Mouse (Mus musculus): Measurements from ENCODE around the gene Cd27.
"Not testable (repeated sequence)": the region's sequence is repeated elsewhere in the genome, so short reads cannot be mapped to it uniquely, and the experiment has no call there.

Cd27 gene

GRCm38 (mm10) chr6:125236782-125237181 lies at the start of gene Cd27:
Gene Cd27, minus strand, starts transcription at chr6:125237010.
- no peak for DNase-seq

DNA sequence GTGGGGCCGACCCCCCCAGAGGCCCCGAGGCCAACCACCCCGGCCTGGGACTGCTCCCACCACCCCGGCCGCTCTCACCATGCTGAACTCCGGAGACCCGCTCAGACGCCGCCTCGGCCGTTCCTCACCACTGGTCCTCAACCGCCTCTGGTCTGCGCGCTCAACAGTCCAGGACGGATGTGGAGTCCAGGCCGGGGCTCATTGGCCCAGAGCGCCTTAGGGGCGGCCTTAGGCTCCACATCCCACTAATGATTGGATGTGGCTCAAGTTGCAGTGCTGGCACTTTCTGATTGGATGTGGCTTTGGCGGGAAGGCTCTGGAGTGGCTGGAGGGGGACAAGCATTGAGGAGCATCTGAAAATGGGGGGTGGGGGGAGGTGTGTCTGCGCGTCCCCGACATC lies 49.1 kb upstream of the Cd27 start, which contains the start of gene Tuba3a:
Gene Tuba3a (minus strand): TSS at position 153 of the 400 bp plus-strand sequence.
- DNase-seq: no peak

DNA sequence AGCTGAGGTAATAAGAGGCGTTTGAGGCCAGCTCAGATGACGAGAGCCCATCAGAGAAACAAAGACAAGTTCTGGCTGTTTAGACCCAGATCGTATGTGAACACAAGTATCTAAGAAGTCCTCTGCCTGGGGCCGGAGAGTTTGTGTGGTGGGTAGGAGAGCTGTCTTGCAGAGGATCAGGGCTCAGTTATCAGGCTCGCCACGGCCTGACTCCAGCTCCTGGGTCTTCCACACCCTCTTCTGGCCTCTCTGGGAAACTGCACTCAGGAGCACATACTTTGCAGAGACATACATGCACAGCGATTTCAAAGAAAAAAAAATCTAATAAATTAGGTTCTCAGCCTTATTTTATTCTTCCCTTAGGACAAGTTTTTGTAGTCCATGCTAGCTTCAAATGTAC lies 47.9 kb upstream of the Cd27 start:
- DNase-seq: no peak

DNA sequence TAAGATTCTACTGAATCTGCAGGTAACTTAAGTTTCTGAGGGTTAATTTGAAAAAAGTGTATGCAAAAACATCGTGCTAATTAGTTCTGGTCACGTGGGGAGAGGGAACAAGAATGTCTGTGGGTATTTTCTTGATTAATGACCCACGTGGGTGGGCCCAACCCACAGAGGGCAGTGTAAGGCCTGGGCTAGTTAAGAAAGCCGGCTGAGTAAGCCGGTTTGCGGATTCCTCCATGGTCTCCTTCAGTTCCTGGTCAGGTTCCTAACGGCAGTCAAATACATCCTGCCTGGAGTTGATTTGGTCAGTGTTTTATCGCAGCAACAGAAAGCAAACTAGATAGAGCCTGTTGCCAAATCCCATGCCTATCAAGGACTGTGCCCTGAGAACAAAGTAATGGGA lies 47.4 kb upstream of the Cd27 start:
- no peak for DNase-seq

- not testable (repeated sequence) for DNase-seq
Observed at GRCm38 (mm10) chr6:125282721-125283120, 45.9 kb upstream of the Cd27 start.

DNA sequence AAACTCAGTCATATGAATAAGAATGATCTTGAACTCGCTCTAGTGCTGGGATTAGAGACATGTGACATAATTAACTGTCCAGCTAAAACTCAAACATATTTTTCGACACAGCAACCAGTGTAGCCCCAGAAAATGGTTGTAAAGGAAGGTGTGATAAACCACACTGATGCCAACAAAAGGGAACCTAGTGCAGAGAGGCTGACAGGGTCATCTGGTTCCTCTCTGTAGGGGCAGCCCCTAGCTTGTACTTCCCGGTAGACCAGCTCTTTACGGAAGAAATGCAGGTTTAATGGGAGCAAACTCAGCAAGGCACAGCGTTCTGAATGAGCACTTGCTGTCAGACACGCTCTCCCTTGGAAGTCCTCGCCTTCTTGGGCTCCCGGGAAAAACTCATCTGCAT lies 42.9 kb upstream of the Cd27 start:
- DNase-seq: no peak

DNA sequence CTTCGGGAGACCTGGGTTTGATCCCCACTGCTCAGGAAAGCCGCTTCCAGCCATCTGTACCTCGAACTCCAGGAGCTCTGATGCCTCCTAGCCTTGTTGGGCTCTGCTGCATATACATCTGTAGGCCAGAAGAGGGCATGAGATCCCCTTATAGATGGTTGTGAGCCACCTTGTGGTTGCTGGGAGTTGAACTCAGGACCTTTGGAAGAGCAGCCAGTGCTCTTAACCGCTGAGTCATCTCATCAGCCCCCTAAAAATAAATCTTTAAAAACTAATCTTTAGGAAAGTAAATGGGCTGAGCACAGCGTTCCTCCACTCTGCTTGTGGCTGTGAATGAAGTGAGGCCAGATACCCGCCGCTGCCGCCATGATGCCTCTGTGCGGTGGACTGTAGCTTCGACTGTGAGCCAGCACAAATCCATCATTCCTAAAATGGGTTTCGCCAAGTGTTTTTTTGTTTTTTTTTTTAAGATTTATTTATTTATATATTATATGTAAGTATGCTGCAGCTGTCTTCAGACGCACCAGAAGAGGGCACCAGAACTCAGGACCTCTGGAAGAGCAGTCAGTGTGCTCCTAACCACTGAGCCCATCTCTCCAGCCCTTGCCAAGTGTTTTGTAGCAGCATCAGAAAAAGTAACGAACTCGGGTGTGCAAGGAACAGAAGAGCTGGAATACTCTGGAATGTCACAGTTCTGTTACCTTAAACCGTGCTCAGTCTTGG lies 38.2 kb upstream of the Cd27 start:
- DNase-seq: no peak

GRCm38 (mm10) chr6:125272228-125272785 lies 35.5 kb upstream of the Cd27 start:
- DNase-seq: no peak

DNA sequence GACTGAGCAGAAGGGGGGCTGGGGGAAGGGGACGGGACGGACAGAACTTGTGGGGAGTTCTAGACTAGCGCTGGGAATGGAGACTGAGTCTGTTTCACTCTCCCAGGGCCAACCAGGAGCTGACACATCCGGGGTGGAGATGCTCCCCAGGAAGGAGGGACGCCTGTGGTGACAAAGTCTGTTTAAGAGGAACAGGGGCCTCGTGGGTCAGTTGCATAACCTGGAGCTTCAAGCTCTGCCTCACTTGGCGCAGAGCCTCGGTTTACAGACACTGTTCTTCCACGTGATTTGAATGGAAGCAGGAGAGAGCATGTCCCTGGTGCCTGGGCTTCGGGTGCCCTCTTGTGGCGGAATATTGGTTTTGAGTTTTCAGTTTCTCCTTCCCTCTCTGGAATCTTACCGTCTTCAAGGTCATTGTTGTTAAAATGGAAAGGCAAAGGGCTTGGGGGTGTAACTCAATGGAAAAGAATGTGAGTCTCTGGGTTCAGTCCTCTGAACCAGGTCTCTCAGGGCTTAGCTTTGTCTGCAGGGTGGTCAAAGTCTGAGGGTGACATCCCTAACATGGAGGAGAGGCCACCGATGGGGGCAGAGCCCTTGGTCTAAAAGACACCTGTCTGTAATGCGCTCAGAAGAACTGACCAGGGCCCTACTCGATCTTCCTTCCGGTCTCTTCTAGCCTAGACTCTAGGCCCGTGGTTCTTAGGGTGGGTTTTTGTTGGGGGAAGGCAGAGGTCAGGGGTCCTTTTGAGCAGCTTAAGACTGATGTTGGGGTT lies 34.8 kb upstream of the Cd27 start:
- DNase-seq: peak; percentile 95

GRCm38 (mm10) chr6:125268799-125269198 lies 32.0 kb upstream of the Cd27 start:
- no peak for DNase-seq

- no peak for DNase-seq
Observed at GRCm38 (mm10) chr6:125267469-125267868, 30.7 kb upstream of the Cd27 start.

DNA sequence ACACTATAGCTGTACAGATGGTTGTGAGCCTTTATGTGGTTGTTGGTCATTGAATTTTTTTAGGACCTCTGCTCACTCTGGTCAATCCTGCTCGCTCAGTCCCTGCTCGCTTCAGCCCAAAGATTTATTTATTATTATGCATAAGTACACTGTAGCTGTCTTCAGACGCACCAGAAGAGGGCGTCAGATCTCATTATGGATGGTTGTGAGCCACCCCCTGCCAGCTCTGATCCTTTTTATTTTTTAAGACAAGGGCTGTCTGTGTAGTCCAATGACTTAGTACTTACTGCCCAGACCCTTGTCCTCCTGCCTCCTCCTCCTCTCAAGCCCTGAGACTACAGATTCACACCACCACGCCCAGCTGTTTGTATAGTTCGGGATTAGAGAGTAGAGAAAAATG lies 29.8 kb upstream of the Cd27 start:
- DNase-seq: not testable (repeated sequence)

- DNase-seq: no peak
Observed at GRCm38 (mm10) chr6:125266091-125266490, 29.3 kb upstream of the Cd27 start.

GRCm38 (mm10) chr6:125265239-125265638 lies 28.4 kb upstream of the Cd27 start:
- DNase-seq: no peak

DNA sequence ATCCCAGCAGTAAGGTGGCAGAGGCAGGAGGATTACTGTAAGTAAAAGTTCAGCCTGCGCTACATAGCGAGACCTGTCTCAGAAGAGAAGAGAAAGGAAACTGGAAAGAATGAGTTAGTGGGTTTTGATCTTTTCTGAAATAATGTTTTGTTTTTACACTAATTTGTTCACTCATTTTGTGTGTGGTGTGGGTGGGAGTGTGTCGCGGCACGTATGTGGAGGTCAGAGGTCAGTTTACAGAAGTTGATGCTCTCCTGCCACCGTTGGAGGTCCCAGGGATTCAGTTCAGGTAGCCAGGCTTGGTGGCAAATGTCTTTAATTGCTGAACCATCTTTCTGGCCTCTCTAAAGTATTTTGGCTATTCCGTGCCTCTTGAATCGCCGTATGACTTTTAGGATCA lies 27.4 kb upstream of the Cd27 start:
- DNase-seq: no peak

GRCm38 (mm10) chr6:125260006-125260555 lies 23.3 kb upstream of the Cd27 start:
- no peak for DNase-seq

GRCm38 (mm10) chr6:125256222-125256966 lies 19.6 kb upstream of the Cd27 start:
- peak; percentile 47 for DNase-seq

DNA sequence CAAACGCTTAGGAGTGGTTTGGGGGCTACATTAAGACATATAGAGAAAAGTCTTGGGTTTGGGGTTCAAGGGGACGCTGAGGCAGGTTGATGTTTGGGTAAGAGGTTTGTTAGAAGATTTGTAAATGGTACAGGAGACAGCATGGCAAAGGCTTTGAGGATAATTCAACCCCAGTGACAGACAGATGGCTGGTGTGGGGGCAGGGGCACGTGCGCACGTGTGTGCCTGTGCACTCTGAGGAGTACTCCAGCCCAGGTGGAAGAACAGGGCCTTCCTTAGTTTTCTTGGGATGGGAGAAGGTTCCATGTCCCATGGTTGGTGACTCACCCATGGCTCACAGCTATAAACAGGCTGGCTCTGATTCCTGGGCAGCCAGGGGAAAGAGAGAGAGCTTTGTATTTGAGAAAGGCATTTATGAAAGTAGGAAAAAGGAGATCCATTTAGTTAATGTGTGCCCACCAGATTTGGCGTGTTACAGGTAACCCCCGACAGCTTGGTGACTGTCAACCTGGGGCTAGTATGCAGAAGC lies 18.8 kb upstream of the Cd27 start:
- no peak for DNase-seq

GRCm38 (mm10) chr6:125253863-125254715 lies 17.3 kb upstream of the Cd27 start:
- DNase-seq: no peak

DNA sequence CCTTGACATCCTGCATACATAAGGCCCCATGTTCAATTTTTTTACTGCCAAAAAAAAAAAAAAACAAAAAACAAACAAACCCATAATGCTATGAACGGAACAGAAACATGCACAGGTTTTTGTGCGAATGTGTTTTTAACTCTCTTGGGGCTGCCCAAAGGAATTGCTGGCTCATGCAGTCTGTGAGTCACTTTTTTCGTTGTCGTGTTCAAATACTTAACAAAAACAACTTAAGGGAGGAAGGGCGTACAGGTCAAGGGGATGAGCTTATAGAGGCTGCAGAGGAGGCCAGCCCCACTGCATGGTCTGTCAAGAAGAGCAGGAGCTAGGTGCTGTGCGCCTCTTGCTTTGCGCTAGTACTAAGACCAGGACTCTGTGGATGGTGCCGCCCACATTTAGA lies 15.9 kb upstream of the Cd27 start:
- no peak for DNase-seq

DNA sequence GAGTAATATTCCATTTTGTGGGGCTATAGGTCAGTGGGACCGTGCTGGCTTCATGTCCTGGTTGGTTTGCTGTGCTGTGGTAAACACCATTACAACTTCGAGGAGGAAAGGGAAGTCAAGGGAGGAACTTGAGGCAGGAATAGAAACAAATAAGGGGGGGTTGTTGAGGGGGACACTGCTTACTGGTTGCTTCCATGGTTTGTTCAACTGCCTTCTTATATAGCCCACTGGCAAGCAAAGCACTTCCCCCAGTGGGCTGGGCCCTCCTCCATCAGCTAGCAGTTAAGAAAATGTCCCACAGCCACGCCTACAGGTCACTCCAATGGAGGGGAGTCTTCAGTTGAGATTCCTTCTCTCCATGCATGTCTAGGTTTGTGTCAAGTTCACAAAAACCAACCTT lies 15.5 kb upstream of the Cd27 start:
- no peak for DNase-seq

DNA sequence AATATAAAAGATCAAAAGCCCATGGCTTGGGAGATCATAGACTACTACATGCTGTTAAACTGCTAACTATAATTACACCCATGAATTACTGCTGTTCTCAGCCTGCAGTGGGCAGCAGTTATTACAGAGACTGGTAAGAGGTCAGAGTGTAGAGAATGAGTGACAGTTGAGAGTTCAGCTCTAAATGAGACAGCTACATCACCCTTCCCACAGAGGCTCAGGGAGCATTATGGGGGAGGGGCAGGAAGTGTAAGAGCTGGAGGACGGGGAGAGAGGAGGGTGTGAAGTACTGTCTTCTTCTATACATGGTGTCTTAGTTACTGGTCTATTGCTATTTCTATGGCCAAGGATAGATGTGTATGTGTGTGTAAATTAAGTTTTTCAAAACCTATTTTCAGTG lies 7.7 kb upstream of the Cd27 start:
- DNase-seq: no peak

Data from cerebellum, adult 11-12 months (tissue).